Mouse (Mus musculus): ENCODE data around the gene Ccn1. TPM values are rescaled to one million over a fixed set of nuclear protein-coding genes. Genes with fewer than 3 reads are reported as not detected.

The Ccn1 gene
- polyA plus RNA-seq, 1 experiment: 15.7 TPM

GRCm38 (mm10) chr3:145605437-145606123 is 44.2 kb downstream of the Ccn1 start:
- no peaks in the 10 kb centered on the region for H3K4me1 ChIP-seq (ENCODE audit: control insufficient read depth, insufficient read depth, low read length)
- H3K27ac ChIP-seq (ENCODE audit: control insufficient read depth, insufficient read depth, low read depth, low read length, poor library complexity): no peak overlapping the region
- 75% methylated on average over 5 of the region's 5 CpGs for WGBS
- TF ChIP-seq CTCF (IDR thresholded peaks at IDR 0.05; ENCODE audit: control insufficient read depth, insufficient read depth, low read length): no peak
- TF ChIP-seq POLR2A (IDR thresholded peaks at IDR 0.05; ENCODE audit: borderline replicate concordance, control insufficient read depth, low read depth, low read length): no peak
- H3K4me3 ChIP-seq (replicated peaks; ENCODE audit: control insufficient read depth, low read depth, low read length): no peak overlapping the region

- 65% methylated on average over 11 of the region's 11 CpGs for WGBS
- H3K4me1 ChIP-seq (ENCODE audit: control insufficient read depth, insufficient read depth, low read length): no peaks in the 10 kb centered on the region
- no peak overlapping the region for H3K4me3 ChIP-seq (replicated peaks; ENCODE audit: control insufficient read depth, low read depth, low read length)
- H3K27ac ChIP-seq (ENCODE audit: control insufficient read depth, insufficient read depth, low read depth, low read length, poor library complexity): no peak overlapping the region
- TF ChIP-seq POLR2A (IDR thresholded peaks at IDR 0.05; ENCODE audit: borderline replicate concordance, control insufficient read depth, low read depth, low read length) (no peak), CTCF (IDR thresholded peaks at IDR 0.05; ENCODE audit: control insufficient read depth, insufficient read depth, low read length) (no peak)
These were observed 47.2 kb downstream of the Ccn1 start for GRCm38 (mm10) chr3:145602410-145603206.

- WGBS: 87% methylated on average over 6 of the region's 6 CpGs
- no peak for TF ChIP-seq POLR2A (IDR thresholded peaks at IDR 0.05; ENCODE audit: borderline replicate concordance, control insufficient read depth, low read depth, low read length)
- TF ChIP-seq CTCF (IDR thresholded peaks at IDR 0.05; ENCODE audit: control insufficient read depth, insufficient read depth, low read length): no peak
- Histone ChIP-seq H3K27ac (ENCODE audit: control insufficient read depth, insufficient read depth, low read depth, low read length, poor library complexity) (no peak overlapping the region), H3K4me3 (replicated peaks; ENCODE audit: control insufficient read depth, low read depth, low read length) (no peak overlapping the region), H3K4me1 (ENCODE audit: control insufficient read depth, insufficient read depth, low read length) (no peaks in the 10 kb centered on the region)
These were observed 48.4 kb downstream of the Ccn1 start for GRCm38 (mm10) chr3:145601345-145601744.

GRCm38 (mm10) chr3:145600801-145601200 is 49.0 kb downstream of the Ccn1 start:
- no peak overlapping the region for H3K27ac ChIP-seq (ENCODE audit: control insufficient read depth, insufficient read depth, low read depth, low read length, poor library complexity)
- no peak overlapping the region for H3K4me3 ChIP-seq (replicated peaks; ENCODE audit: control insufficient read depth, low read depth, low read length)
- 68% methylated on average over 6 of the region's 6 CpGs for WGBS
- no peak for TF ChIP-seq POLR2A (IDR thresholded peaks at IDR 0.05; ENCODE audit: borderline replicate concordance, control insufficient read depth, low read depth, low read length)
- TF ChIP-seq CTCF (IDR thresholded peaks at IDR 0.05; ENCODE audit: control insufficient read depth, insufficient read depth, low read length): no peak
- H3K4me1 ChIP-seq (ENCODE audit: control insufficient read depth, insufficient read depth, low read length): no peaks in the 10 kb centered on the region

GRCm38 (mm10) chr3:145599059-145599458 is 50.7 kb downstream of the Ccn1 start:
- Histone ChIP-seq H3K27ac (ENCODE audit: control insufficient read depth, insufficient read depth, low read depth, low read length, poor library complexity) (no peak overlapping the region), H3K4me3 (replicated peaks; ENCODE audit: control insufficient read depth, low read depth, low read length) (no peak overlapping the region), H3K4me1 (ENCODE audit: control insufficient read depth, insufficient read depth, low read length) (no peaks in the 10 kb centered on the region)
- WGBS: 86% methylated on average over 7 of the region's 7 CpGs
- no peak for TF ChIP-seq POLR2A (IDR thresholded peaks at IDR 0.05; ENCODE audit: borderline replicate concordance, control insufficient read depth, low read depth, low read length)
- TF ChIP-seq CTCF (IDR thresholded peaks at IDR 0.05; ENCODE audit: control insufficient read depth, insufficient read depth, low read length): no peak

Other genes starting within 250 kb of the Ccn1 start
- gene Znhit6, start 73.8 kb downstream of the Ccn1 start, polyA plus RNA-seq (2011; ENCODE audit: insufficient read depth, insufficient read length, low replicate concordance, missing spikeins): 20.1 and 21.9 TPM in 2 replicates
- 0.70 and 2.4 TPM in 2 replicates for gene Ddah1, start 108.7 kb upstream of the Ccn1 start, polyA plus RNA-seq (2011; ENCODE audit: insufficient read depth, insufficient read length, low replicate concordance, missing spikeins)